Mouse (Mus musculus) left cerebral cortex, postnatal 25 days (tissue): Measurements from ENCODE around the gene Rogdi. TPM values are rescaled to one million over a fixed set of nuclear protein-coding genes. Genes with fewer than 3 reads are reported as not detected.

Experiments
- DNase-seq, 2 experiments: peaks; one replicate each; pipeline ENCODE4 v3.0.0; 2022; ENCODE audit warnings: low spot score in 2 of 2, mixed read lengths in 1 of 2
- intact Hi-C: fragments of 180-260 bp; cut with DNase I; formaldehyde crosslinking; loops from one replicate; pipeline ENCODE4 v1.15.1; 2025
- total RNA-seq, 2 experiments: library from RNA; stranded (reverse); gene quantifications; 2 replicates each; pipeline ENCODE4 v1.2.3; 2021

Rogdi gene
- total RNA-seq, 2 experiments from 2014 or later, result 195 to 210 TPM

GRCm38 (mm10) chr16:4998984-4999383, 14.4 kb downstream of the Rogdi start:
- no peak for DNase-seq
- intact Hi-C loops, result no loop called here

DNA sequence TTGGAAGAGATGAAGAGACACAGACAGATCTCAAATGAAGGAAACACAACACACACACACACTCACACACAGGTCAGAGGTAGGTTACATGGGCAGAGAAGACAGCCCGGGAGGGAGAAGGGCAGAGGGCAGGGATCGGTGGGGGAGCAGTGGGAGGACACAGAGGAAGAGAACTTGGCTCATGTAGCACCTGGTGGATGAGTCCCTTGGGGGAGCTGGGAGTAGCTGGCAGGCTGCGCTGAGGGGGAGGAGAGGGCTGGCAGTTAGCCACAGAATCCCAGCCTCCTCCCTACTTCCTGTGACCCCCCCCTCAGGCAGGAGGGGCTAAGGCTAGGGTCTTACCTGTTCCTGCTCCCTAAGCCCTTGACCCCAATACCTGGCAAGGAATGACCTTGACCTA, 15.8 kb downstream of the Rogdi start, which contains the start of gene Sept12:
Gene Sept12, minus strand, starts transcription at position 300 of the 400 bp plus-strand sequence.
- no peak for DNase-seq
- intact Hi-C loops, result no loop called here

DNA sequence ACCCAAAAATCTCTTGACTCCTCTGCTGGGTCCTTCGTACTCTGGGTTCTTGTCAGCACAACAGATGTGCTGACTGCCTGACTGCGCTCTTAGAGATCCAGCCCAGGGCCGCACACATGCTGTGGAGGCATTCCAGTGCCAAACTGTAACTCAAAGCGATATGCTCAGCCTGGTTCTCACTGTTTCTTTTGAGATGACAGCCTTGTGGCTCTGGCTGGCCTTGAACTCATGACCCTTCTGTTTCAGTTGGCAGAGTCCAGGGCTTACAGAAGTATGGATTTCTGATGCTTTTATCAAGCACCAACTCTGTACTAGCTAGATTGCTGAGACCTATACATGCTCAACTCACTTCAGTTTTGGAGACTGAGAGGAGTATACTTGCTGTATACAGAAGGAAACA, 20.1 kb downstream of the Rogdi start:
- intact Hi-C loops, result no loop called here
- no peak for DNase-seq

- intact Hi-C loops, result no loop called here
- DNase-seq, result no peak
These were observed 28.6 kb downstream of the Rogdi start for GRCm38 (mm10) chr16:4984717-4985116.

DNA sequence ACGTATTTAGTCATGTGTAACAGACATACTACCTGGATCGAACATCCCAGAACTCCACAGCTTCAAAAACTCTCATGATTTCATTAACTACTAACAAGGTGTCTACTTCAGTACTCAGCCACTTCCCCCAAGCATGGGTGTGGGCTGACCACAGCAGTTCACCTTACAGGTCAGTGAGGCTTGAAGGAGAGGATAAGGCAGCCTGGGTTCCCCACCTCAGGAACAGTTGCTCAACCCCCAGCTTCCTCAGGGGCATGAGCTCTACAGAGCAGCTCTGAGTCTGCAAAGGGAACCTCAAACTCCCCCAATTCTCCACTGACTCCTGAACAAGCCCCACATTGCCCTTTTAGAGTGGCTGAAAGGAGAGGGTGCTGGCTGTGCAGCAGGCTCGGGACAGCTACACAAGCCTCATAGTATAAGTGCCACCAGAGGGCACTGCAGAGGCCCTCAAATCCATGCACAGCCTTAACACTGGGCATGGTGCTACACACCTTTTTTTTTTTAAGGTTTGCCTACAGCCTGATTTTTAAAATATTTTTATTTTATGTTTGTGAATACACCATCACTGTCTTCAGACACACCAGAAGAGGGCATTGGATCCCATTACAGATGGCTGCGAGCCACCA, 33.5 kb downstream of the Rogdi start:
- no peak for DNase-seq
- intact Hi-C loops, result loop anchor here (5.0 kb wide), 1 partner anchor 167 kb away; the partner anchor contains the start of gene Sec14l5

- DNase-seq, result peak; percentile 52 to 83
These were observed 34.9 kb downstream of the Rogdi start for GRCm38 (mm10) chr16:4978275-4979051.

DNA sequence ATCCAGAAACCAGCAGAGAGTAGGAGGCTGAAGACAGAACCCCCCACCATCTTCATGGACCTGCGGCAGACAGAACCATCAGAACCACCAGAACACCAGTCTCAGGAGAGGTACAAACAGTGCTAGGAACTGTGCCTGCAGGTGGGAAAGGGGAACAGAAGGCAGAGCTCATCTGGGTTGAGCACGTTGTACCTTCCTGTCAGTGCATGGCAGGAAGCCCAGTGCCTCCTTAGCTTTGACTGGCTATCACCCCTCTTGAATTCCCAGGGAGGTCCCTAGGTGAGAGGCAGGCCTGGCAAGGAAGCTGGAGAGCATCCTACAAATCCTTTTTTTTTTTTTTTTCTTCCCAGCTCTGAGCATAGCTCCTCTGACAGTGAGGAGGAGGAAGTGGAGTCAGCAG, 37.2 kb downstream of the Rogdi start:
- intact Hi-C loops, result loop anchor here (2.0 to 5.0 kb wide), 2 partner anchors 37 to 171 kb away; partner anchors contain the start of genes Rogdi and Sec14l5
- peak; percentile 47 to 48 for DNase-seq

More at GRCm38 (mm10) chr16:4978275-4979051, 34.9 kb downstream of the Rogdi start:
- intact Hi-C loops, result loop anchor here (5.0 kb wide), 1 partner anchor 169 kb away; the partner anchor contains the start of gene Sec14l5

DNA sequence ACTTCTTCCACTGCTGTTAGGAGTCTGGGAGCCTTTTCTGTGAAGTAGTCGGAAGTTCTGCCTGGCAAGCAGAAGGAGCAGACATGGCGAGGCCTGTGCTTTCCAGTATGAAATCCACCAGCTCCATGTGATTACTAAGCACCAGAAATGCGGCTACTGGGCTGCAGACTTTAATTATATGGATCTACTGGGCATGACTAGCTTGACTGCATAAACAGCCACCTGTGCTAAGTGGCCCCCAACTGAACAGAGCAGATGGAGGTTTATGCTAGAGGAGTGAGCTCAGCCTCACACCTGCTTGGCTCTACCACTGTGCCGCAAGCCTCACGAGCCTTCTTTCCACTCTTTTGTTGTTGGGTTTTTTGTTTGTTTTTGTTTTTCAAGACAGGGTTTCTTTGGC, 38.8 kb downstream of the Rogdi start:
- intact Hi-C loops, result no loop called here

DNA sequence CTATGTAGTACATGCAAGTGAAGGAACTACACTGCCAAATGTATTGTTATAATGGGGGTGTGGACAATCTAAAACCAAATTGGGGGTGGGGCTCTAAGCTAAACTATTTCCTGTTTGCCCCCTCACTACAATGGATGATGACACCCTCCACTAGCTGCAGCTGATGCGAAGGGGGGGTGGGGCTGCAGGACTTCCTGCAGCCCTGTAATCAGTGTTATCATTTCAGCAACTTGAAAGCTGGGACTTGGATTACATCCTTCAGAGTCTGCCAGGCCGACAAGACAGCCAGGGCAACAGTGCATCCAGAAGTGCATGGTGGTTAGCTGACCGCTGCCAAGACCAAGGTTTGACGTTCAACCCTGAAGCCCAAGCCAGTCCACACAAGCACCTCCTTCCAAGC, 41.7 kb downstream of the Rogdi start:
- DNase-seq, result no peak
- intact Hi-C loops, result no loop called here

More for the DNA sequence above, 38.8 kb downstream of the Rogdi start:
- DNase-seq, result no peak

DNA sequence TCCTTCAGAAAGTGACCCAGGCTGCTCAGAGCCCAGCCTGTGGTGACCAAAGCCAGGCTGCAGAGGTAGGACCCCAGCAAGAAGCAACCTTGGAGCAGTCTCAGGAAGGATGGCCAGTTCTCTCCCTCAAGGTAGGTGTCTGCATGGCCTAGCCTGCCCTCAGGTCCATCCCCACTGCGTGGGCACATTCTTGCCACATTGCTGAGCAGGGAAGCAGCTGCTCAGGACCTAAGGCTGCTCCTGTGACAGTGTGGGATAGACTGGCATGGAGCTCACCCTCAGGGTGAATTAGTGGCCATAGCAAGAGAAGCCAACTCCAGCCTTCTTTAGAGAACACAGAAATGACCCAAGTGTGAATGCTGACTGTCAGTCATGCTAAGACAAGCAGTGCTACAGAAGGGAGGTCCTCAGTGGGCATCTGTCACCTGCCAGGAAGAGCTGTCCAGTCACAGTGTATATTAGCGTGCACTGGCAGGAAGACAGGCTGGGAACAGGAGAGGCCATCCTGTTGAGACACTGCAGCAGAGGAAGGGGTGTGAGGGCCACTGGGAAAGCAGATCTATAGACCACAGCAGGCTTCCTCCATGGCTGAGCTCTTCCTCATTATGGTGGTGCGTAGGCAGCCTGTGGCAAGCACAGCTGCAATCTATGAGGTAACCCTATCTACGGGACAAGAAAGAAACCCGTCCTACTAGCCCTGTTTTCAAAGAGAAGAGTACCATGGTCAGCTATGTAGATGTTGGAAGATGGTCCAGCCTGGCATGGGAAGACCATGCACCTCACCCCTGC, 44.1 kb downstream of the Rogdi start:
- intact Hi-C loops, result no loop called here
- DNase-seq, result no peak

DNA sequence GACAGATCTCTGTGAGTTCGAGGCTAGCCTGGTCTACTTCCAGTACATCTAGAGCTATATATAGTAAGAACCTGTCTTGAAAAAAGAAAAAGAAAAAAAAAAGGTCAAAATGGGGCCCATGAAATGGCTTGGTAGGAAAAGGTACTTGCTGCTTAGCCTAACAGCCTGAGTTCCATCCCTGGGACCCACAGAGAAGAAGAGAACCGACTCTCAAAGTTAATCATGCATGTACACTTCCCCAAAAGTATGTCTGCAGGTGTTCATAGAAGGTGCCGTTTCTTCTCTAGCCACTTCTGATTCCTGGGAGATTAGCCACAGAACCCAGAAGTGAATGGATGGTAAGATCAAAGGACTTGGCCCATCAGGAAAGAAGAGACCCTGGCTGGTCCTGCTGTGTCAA, 44.9 kb downstream of the Rogdi start:
- DNase-seq, result no peak
- intact Hi-C loops, result no loop called here

GRCm38 (mm10) chr16:4965392-4966129, 47.8 kb downstream of the Rogdi start:
- intact Hi-C loops, result loop anchor here (2.0 kb wide), 3 partner anchors 47 to 83 kb away; partner anchors contain the start of genes Glyr1, Mgrn1 and Rogdi
- no peak for DNase-seq

- intact Hi-C loops, result loop anchor here (2.0 kb wide), 3 partner anchors 48 to 84 kb away; partner anchors contain the start of genes Glyr1, Mgrn1 and Rogdi
- no peak for DNase-seq
These were observed 48.5 kb downstream of the Rogdi start for GRCm38 (mm10) chr16:4964731-4965391.

GRCm38 (mm10) chr16:4963797-4964709, 49.3 kb downstream of the Rogdi start, which contains the start of gene Anks3:
Gene Anks3 (minus strand): TSS chr16:4964205.
- peak; percentile 100 for DNase-seq
- intact Hi-C loops, result loop anchor here (2.0 kb wide), 3 partner anchors 49 to 85 kb away; partner anchors contain the start of genes Glyr1, Mgrn1 and Rogdi

GRCm38 (mm10) chr16:4963346-4963745, 50.0 kb downstream of the Rogdi start:
- intact Hi-C loops, result no loop called here
- no peak for DNase-seq

DNA sequence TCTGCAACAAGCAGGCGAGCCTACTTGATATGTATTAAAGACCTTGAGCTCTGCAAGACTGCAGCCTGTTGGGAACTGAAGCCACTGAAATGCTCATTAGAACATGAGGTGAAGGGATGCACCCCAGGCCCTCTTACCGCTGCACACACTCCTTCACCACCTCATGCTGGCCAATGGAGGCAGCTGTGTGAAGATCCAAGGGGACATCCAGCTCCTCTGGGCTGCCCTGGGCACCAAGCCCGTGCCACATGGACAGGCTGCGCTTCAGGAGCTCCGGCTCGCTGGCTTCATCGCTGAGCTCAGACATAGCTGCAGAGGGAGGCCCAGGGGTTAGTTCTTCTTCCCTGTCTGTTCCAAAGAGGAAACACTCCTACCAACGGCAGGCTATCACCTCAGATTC, 53.1 kb downstream of the Rogdi start:
- intact Hi-C loops, result no loop called here
- DNase-seq, result no peak
